Mouse (Mus musculus): ENCODE measurements around the gene Cmss1.

DNA sequence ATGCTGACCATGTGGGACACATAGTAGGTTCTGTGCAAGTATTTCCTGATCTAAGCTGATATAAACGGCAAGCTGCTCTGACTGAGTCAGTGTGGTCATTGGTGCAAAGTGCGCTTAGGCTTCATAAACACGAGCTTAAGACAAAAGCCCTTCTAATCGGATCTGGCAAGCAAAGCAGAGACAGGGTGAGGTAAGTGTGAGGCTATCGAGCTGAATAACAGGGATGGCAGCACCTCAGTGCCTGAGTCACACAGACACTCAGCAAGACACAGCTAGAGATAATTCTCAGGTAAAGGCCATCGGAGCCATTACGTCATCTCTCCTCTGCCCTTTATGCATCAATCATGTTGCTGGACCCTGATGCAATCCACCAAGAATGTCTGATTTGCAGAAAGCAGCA is 153.7 kb downstream of the Cmss1 start:
- TF ChIP-seq CTCF (IDR thresholded peaks at IDR 0.05; ENCODE audit: extremely low read depth, insufficient read depth, insufficient read length, insufficient replicate concordance), result no peak
- TF ChIP-seq POLR2A (IDR thresholded peaks at IDR 0.05; ENCODE audit: low read depth, low read length), result no peak
